Mouse (Mus musculus): ENCODE data around the gene Zfp69. TPM values are rescaled to one million over a fixed set of nuclear protein-coding genes. Genes with fewer than 3 reads are reported as not detected.

The Zfp69 gene
- total RNA-seq, 1 experiment from 2014 or later = 4.2 TPM

GRCm38 (mm10) chr4:120948938-120949337 lies 2.6 kb downstream of the Zfp69 start:
- ATAC-seq (replicated peaks in 1 of 2; ENCODE audit: insufficient read depth in 1 of 2, low FRiP score in 2 of 2, low TSS enrichment in 1 of 2, low read depth in 1 of 2, poor library complexity in 2 of 2, severe bottlenecking in 2 of 2) = no peak

GRCm38 (mm10) chr4:120935006-120935405 lies 16.5 kb downstream of the Zfp69 start:
- ATAC-seq (replicated peaks in 1 of 2; ENCODE audit: insufficient read depth in 1 of 2, low FRiP score in 2 of 2, low TSS enrichment in 1 of 2, low read depth in 1 of 2, poor library complexity in 2 of 2, severe bottlenecking in 2 of 2) = no peak

GRCm38 (mm10) chr4:120930736-120931135 lies 20.8 kb downstream of the Zfp69 start:
- ATAC-seq (replicated peaks in 1 of 2; ENCODE audit: insufficient read depth in 1 of 2, low FRiP score in 2 of 2, low TSS enrichment in 1 of 2, low read depth in 1 of 2, poor library complexity in 2 of 2, severe bottlenecking in 2 of 2) = no peak

GRCm38 (mm10) chr4:120928686-120929085 lies 22.8 kb downstream of the Zfp69 start:
- ATAC-seq (replicated peaks in 1 of 2; ENCODE audit: insufficient read depth in 1 of 2, low FRiP score in 2 of 2, low TSS enrichment in 1 of 2, low read depth in 1 of 2, poor library complexity in 2 of 2, severe bottlenecking in 2 of 2) = no peak

DNA sequence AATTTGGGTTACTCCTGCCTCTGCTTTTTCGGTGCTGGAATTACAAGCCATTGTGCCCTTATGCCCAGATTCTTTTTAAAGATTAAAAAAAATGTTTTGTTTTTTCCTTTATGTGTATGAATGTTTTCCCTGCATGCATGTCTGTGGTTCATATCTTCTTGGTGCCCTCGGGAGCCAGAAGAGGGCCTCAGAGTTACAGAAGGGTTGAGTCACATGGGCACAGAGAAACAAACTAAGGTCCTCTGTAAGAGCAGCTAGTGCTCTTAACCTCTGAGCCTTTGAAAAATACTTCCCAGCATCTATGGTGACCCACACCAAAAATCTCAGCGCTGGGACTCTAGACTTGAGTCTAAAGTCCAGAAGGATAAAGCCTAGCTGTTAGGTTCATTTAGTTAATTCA lies 26.1 kb downstream of the Zfp69 start:
- ATAC-seq (replicated peaks in 1 of 2; ENCODE audit: insufficient read depth in 1 of 2, low FRiP score in 2 of 2, low TSS enrichment in 1 of 2, low read depth in 1 of 2, poor library complexity in 2 of 2, severe bottlenecking in 2 of 2) = peak; percentile 56 to 63

- ATAC-seq (replicated peaks in 1 of 2; ENCODE audit: insufficient read depth in 1 of 2, low FRiP score in 2 of 2, low TSS enrichment in 1 of 2, low read depth in 1 of 2, poor library complexity in 2 of 2, severe bottlenecking in 2 of 2) = peak; percentile 98 to 99
Measured at GRCm38 (mm10) chr4:120924554-120925299, 26.8 kb downstream of the Zfp69 start, which contains the start of gene Exo5. Gene Exo5 (minus strand): TSS chr4:120925017.

- no peak for ATAC-seq (replicated peaks in 1 of 2; ENCODE audit: insufficient read depth in 1 of 2, low FRiP score in 2 of 2, low TSS enrichment in 1 of 2, low read depth in 1 of 2, poor library complexity in 2 of 2, severe bottlenecking in 2 of 2)
Measured at GRCm38 (mm10) chr4:120921461-120921860, 30.0 kb downstream of the Zfp69 start.

DNA sequence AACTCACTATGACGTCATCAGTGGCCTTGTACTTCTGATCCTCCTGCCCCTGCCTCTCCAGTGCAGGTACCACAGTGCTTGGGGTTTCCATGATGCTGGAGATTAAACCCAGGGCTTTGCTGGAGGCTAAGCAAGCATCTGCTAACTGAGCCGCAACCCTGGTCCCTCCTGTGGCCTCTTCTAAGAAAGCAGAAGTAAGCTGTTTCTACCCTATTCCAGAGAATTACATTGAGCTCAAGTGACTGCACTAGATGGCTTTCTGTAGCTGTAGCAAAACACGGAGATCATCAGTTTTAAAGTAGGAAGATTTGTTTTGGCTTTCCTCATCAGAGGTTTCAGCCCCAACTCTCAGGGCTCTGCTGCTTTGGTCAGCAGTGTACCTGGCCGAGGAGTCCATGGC lies 37.0 kb downstream of the Zfp69 start:
- peak; percentile 80 to 87 for ATAC-seq (replicated peaks in 1 of 2; ENCODE audit: insufficient read depth in 1 of 2, low FRiP score in 2 of 2, low TSS enrichment in 1 of 2, low read depth in 1 of 2, poor library complexity in 2 of 2, severe bottlenecking in 2 of 2)

GRCm38 (mm10) chr4:120913861-120914260 lies 37.6 kb downstream of the Zfp69 start:
- ATAC-seq (replicated peaks in 1 of 2; ENCODE audit: insufficient read depth in 1 of 2, low FRiP score in 2 of 2, low TSS enrichment in 1 of 2, low read depth in 1 of 2, poor library complexity in 2 of 2, severe bottlenecking in 2 of 2) = no peak

DNA sequence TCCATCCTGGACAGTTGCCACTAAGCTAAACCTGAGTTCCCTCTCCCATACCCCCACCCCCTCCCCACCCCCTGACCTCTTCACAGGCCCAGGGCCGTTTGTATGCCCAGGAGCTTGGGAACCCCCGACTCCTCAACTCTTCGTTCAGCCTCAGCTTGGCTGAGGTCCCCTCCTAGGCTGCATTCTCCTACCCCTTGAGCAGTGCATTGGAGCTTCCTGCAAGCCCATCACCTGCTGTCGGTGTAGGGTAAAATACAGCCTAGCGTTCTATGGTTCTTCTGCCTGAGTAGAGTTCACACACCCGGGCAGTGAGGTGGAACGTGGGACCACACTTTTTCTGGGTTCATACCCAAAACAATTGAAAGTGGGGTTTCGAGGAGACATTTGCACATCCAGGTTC lies 38.1 kb downstream of the Zfp69 start:
- no peak for ATAC-seq (replicated peaks in 1 of 2; ENCODE audit: insufficient read depth in 1 of 2, low FRiP score in 2 of 2, low TSS enrichment in 1 of 2, low read depth in 1 of 2, poor library complexity in 2 of 2, severe bottlenecking in 2 of 2)

- no peak for ATAC-seq (replicated peaks in 1 of 2; ENCODE audit: insufficient read depth in 1 of 2, low FRiP score in 2 of 2, low TSS enrichment in 1 of 2, low read depth in 1 of 2, poor library complexity in 2 of 2, severe bottlenecking in 2 of 2)
Measured at GRCm38 (mm10) chr4:120912866-120913265, 38.6 kb downstream of the Zfp69 start.

GRCm38 (mm10) chr4:120911086-120911485 lies 40.4 kb downstream of the Zfp69 start:
- no peak for ATAC-seq (replicated peaks in 1 of 2; ENCODE audit: insufficient read depth in 1 of 2, low FRiP score in 2 of 2, low TSS enrichment in 1 of 2, low read depth in 1 of 2, poor library complexity in 2 of 2, severe bottlenecking in 2 of 2)

DNA sequence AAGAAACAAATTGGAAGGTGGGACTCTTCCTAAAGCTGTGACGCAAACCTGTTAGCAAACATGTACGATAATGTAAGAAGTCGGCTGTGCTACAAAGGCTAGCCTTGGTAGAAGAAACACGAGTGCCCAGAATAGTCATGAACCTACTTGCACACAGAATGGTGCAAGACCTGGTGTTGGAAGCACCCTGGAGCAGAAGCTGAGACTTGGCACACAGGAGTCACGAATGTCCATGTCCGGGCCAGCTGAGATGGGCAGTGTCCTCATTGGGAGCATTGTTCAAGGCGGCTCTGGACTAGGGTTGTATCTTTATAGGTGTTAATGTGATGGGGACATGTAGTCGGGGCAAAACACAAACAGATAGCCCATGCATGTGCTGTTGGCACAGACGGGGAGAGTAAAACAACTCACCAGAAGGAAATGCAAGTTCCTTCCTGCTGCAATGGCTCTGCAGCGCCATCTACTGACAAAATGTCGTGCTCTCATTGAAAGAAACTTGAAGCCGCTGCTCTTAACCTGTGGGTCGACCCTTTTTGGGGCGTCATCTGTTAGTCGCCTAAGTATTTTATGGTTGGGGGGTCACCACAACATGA lies 41.8 kb downstream of the Zfp69 start:
- peak; percentile 66 to 87 for ATAC-seq (replicated peaks in 1 of 2; ENCODE audit: insufficient read depth in 1 of 2, low FRiP score in 2 of 2, low TSS enrichment in 1 of 2, low read depth in 1 of 2, poor library complexity in 2 of 2, severe bottlenecking in 2 of 2)

DNA sequence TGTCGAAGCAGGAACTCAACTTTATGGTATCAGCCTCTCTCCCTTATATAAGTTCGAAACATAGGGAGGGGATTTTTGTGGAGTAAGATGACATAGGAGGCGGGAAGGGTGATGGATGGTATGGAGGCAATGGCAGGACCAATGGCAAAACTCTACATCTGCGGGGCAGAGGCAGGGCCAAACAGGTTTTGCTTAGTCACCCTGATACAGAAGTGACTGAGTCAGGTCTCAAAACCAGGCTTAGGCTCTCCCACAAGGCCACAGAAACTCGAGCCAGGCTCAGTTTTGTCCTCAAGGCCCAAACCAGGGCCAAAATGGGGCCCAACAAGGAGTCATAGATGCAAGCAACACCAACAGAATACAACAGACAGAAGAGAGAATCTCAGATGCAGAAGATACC lies 45.9 kb downstream of the Zfp69 start:
- ATAC-seq (replicated peaks in 1 of 2; ENCODE audit: insufficient read depth in 1 of 2, low FRiP score in 2 of 2, low TSS enrichment in 1 of 2, low read depth in 1 of 2, poor library complexity in 2 of 2, severe bottlenecking in 2 of 2) = no peak

- peak; percentile 88 to 95 for ATAC-seq (replicated peaks in 1 of 2; ENCODE audit: insufficient read depth in 1 of 2, low FRiP score in 2 of 2, low TSS enrichment in 1 of 2, low read depth in 1 of 2, poor library complexity in 2 of 2, severe bottlenecking in 2 of 2)
Measured at GRCm38 (mm10) chr4:120904533-120904932, 47.0 kb downstream of the Zfp69 start.

DNA sequence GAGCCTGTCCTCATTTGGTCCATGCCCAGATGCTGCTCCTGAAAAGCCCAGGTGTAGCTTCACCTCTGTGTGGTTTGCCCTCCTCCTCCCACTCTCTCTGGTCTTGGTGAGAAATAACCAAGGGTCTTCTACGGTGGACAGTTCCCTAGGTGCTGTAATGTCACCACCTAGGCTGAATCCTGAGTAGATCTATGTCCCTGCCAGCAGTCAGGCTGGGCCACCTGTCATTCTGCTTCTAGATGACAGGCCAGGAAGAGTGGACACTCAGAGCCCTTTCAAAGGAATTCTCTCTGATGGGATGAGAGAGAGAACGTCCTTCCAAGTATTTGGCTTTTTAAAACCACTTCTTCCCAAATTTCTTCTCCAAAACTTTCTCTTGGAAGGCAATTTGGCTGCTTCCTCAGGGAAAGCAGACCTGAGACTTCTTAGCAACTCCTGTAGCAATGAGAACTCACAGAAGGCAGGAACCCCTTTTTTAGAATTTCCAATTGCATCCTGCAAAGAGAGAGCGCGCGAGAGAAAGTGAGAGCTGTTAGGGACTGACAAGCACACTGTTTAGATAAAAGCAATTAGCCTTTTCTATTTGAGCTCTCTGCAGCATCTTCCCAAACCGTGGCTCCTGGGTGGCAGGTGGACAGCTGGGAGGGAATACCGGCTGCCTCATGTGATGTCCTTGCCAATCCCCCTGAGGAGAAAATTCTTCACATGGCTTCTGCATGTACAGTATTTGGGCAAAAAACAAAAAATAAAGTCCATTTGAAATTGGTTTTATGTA lies 55.5 kb downstream of the Zfp69 start:
- ATAC-seq (replicated peaks in 1 of 2; ENCODE audit: insufficient read depth in 1 of 2, low FRiP score in 2 of 2, low TSS enrichment in 1 of 2, low read depth in 1 of 2, poor library complexity in 2 of 2, severe bottlenecking in 2 of 2) = no peak

DNA sequence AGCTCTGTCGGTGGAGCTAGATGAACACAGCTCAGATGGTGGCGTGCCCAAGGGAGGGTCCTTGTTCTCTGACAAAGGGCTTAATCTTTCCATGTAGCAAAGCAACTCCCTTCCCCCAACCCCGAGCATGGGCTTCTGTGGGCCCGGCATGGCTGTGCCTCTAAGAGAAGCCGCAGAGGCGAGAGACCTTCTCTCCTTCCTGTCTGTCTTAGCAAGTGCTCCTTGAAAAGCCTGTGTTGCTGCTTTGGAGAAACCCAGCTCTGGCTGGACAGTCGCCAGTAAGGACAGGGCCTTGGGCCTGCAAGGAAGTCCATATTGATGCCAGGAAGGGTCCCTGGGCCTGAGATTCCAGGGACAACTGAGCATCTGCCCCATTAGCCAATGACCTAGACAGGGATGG lies 56.3 kb downstream of the Zfp69 start:
- ATAC-seq (replicated peaks in 1 of 2; ENCODE audit: insufficient read depth in 1 of 2, low FRiP score in 2 of 2, low TSS enrichment in 1 of 2, low read depth in 1 of 2, poor library complexity in 2 of 2, severe bottlenecking in 2 of 2) = no peak

DNA sequence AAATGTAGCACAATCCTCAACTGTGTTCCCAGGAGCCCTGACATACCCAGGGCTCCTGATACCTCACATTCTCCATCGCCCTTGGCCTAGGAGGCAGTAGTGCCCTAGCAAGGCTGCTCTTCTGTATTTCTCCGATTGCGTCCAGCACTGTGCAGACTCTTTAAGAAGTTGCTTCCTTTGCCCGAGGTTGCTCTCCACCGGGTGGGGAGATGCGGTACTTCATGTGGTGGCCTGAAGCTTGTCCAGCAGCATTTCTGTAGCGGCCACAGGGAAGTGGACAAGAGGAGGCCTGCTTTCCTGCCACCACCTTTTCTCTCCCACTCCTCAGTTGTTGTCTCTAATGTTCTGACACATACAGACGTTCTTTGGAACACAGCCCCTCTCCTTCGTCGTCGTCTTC lies 56.9 kb downstream of the Zfp69 start:
- no peak for ATAC-seq (replicated peaks in 1 of 2; ENCODE audit: insufficient read depth in 1 of 2, low FRiP score in 2 of 2, low TSS enrichment in 1 of 2, low read depth in 1 of 2, poor library complexity in 2 of 2, severe bottlenecking in 2 of 2)
